Mouse (Mus musculus) granulocyte monocyte progenitor cell, adult 5-6 weeks (primary cell): ENCODE data around the gene C730034F03Rik. TPM values are rescaled to one million over a fixed set of nuclear protein-coding genes. Genes with fewer than 3 reads are reported as not detected.
A peak's percentile ranks its signal among the peaks of the same experiment; 100 is the strongest.
"Not testable (repeated sequence)": the region's sequence is repeated elsewhere in the genome, so short reads cannot be mapped to it uniquely, and the experiment has no call there.

Source experiments
- ATAC-seq: replicated peaks from 2 replicates; pipeline ENCODE4 v1.8.0; 2016; ENCODE audit warnings: mild to moderate bottlenecking, moderate TSS enrichment, inconsistent platforms; ENCODE audit not compliant: poor library complexity, severe bottlenecking
- total RNA-seq, 2 experiments: library from RNA; stranded (forward) in 1 of 2; stranded (reverse) in 1 of 2; fragments of 200-712, 200-1000 nt in 1 of 2; fragments of >200 nt in 1 of 2; fragmentation: Nextera tagmentation in 1 of 2; gene quantifications; 2 replicates each; pipeline ENCODE4 v1.2.3; 2014 to 2017

The C730034F03Rik gene
- total RNA-seq (2014; fragmentation: Nextera tagmentation) (not detected in 2 replicates), total RNA-seq (2017) (2.7 and 3.6 TPM in 2 replicates)

DNA sequence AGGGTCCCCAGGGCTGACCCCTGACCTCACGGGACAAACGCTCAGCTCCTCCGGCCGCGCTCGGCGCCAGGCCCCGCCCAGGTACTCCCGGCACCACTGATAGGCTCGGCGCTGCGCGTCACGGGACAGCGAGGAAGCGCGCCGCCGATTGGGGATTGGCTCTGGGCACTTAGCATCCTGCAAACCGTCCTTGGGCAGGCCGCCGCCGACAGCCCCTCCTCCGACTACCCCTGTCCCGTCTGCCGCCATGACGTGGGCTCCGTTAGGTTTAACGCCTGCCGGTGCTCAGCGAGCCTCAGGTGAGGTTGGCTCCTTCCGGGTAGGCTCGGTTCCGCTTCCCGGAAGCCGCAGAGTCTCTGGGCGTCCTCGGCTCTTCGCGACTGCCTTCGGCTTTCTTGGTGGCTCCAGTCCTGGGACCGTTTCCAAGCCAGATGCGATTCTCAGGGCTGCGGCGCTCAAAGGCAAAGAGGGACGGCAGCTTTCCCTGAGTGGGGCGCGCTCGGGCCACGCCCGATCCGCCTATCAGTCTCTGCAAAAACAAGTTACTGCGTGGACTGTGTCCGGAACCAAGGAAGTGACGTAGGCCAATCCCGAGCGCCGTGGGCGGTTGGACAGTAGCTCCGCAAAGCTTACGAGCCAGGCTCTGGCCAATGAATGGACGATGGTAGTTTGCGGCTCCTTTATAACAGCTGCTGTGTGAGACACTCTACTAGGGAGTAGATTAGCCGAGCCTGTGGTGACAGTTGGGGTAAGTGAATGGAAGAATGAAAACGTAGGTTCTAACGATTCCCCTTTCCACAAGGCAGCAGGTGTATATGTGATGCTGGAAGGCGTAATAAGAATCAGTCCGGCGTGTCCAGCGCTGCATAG lies at the start of gene C730034F03Rik, which contains the start of the genes Gm44502 and Chkb:
Gene C730034F03Rik, plus strand, starts transcription at position 238 of the 870 bp plus-strand sequence.
Gene Gm44502, minus strand, starts transcription at position 345 of the 870 bp plus-strand sequence.
Gene Chkb, minus strand, starts transcription at position 557 of the 870 bp plus-strand sequence.
- peak; percentile 83 for ATAC-seq

DNA sequence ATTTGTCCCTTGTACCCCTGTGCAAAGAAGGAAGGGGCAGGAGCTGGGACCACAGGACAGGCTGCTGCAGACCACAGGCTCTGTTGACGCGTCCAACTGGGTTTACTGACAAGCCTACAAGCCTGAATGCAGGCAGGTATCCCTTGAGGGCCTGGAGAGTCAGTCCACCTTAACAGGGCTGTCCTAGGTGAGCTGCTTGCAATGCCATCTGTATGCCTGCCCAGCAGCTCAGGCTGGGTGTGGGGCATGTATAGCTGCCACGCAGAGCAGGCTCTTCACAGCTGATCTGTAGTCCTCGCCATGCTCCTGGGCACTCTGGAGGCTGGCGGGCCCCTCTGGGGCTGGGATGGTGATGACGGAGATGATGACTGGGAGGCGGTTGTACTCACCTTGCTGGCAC lies 44.8 kb upstream of the C730034F03Rik start, which contains the start of gene Klhdc7b:
Gene Klhdc7b, plus strand, starts transcription at position 301 of the 400 bp plus-strand sequence.
- no peak for ATAC-seq

DNA sequence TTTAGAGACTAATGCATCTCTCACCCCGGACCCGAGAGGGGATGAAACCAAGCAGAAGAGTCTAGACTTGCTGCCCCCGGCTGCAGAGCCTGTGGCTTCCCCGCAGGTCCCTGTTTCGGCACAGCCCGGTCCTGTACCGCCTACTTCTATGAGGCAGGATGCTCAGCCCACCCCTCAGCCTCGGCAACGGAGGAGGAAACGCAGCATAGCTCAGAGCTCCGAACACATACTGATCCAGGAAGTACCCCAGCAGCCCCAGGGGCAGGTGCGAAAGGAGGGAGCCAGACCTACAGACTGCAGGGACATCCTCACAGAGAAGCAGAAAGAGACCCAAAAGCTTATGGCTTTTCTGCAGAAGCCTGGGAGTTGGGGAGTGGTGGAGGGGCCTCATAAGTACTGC lies 42.3 kb upstream of the C730034F03Rik start:
- no peak; the same call in 1 of the 2 replicates for ATAC-seq

DNA sequence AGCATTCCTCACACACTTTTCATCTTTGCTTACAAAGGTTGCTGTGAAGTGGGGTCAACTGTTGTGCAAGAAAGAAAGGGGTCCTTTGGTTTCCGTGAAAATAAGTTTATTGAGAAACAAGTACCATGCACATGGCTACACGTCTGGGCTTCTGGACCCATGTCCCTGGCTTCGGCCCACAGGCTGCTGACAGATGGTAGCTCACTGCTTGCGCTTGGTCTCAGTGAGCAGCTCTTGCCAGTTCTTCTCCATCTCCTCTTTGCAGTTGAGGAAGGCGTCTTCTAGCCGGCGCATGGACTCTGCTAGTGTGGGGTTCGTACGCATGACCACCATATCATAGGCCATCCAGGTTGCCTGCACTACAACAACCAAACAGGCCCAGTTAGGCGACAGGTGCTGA lies 39.3 kb upstream of the C730034F03Rik start:
- ATAC-seq = no peak

DNA sequence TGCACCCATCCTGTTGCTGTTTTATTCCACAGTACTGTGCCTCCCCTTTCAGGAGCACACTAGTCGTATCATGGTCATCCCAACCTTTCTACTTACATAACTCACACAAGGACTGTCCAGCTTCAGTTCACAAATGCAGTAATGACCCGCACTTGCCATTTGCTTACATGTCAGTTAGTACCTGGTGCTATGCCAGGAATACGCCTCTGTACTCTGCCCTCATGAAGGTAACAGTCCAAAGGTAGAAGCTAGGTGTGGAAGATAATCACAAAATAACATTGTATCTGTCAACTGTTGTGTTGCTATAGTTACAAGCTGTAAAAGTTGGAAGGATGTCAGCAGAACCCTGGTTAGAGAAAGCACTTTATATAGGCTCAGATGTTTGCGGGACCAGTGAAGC lies 32.5 kb upstream of the C730034F03Rik start:
- no peak for ATAC-seq

DNA sequence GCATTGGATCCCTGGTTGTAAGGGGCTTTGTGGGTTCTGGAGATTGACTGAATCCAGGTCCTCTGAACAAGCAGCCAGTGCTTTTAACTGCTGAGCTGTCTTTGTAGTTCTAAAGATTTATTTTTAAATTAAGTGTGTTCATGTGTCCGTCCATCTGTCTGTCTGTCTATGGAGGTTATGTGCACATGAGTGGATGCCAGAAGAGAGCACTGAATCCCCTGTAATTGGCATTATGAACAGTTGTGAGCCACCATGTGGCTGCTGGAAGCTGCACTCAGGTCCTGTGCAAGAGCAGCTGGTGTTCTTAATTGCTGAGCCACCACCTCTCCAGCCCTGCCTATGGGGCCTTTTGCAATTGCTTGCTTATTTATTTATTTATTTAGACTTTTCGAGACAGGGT lies 31.2 kb upstream of the C730034F03Rik start:
- no peak for ATAC-seq

DNA sequence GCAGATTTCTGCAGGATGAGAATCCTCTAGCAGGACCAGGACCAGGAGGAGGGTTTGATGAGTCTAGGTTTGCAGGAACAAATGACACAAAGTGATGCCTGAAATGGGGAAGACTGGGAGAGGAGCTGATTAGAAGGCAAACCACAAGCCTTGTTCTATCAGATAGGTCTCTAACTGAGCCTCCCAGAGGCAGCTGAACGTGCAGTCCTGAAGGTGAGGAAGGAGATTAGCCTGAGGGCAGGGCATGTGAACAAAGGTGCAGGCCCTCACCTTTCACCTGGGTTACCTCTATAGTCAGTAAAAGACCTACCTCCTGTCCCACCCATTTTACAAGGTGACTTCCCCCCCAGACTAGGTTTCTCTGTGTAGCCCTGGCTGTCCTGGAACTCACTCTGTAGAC lies 29.7 kb upstream of the C730034F03Rik start:
- ATAC-seq = no peak

DNA sequence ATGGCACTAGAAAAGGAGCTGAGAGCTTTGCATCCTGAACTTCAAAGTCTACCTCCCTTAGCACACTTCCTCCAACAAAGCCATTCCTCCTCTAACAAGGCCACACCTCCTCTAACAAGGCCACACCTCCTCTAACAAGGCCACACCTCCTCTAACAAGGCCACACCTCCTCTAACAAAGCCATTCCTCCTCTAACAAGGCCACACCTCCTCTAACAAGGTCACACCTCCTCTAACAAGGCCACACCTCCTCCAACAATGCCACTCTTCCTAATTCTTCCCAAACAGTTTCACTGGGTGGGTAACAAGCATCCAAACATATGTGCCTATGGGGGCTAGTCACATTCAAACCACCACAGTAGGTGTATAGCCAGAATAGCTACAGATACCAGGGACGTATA lies 26.9 kb upstream of the C730034F03Rik start:
- ATAC-seq = no peak

DNA sequence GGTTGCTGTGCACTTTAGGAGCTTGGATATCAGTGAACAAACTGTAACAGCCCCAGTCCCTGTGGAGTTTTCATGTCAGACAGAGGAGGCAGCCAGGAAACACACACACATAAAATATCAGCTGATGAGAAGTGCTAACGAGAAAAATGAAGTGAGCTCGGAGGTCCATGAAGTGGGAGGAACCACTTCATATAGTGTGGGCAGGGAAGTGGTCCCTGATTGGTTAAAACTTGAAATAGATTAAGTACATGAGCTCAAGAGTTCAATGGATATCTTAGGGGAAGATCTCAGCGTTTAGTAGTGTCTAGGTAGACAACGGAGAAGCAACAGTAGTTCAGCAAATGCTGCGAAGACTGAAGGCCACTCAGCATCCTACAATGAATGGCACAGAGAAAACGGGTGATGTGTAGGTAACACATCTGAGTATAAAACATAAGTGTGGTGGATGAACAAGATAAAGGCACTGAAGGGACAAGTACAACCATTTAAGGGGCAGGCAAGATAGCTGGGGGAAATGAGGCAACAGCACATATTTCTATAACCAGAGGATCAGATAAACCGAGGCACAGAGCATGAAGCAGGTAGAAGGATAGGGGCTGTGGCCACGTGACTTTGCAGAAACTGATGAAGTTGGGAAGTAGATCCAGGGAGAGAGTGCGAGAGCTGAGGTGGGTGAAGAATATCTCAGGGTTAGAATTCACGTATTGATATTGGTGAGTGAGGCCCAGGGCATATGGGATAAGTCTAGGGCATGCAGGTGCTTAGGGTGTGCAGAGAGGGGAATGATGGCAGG lies 24.4 kb upstream of the C730034F03Rik start:
- ATAC-seq = no peak

DNA sequence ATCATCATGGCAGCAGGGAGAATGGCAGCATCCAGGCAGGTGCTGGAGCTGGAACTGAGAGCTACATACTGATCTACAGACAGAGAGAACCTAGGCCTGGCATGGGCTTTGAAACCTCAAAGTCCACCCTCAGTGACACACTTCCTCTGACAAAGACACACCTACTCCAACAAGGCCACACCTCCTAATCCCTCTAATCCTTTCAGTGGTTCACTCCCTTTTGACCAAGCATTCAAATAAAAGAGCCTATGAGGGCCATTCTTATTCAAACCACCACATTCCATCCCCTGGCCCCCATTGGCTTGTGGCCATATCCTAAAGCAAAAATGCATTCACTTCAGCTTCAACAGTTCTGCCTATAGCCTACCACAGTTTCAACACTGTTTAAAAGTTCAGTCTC lies 22.7 kb upstream of the C730034F03Rik start:
- ATAC-seq = no peak

DNA sequence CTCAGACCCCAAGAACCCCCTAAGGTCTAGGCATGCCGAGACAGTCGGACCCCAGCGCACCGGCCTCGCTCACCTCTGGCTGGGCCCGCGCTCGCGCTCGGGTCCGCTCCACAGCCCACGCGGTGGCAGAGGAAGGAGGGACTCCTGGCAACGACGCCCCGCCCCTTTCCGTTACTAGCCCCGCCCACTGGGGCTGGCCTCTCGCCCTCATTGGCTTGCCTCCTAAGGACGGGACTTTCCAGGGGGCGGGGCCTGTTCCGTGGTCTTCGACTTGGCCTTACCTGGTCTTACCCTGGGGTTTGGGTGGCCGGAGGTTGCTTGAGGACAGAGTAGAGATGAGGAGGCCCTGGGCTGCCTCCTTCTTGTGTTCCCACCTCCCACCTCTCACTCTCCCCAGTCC lies 19.3 kb upstream of the C730034F03Rik start, which contains the start of gene Syce3:
Gene Syce3, minus strand, starts transcription at position 386 of the 400 bp plus-strand sequence.
- ATAC-seq = no peak

DNA sequence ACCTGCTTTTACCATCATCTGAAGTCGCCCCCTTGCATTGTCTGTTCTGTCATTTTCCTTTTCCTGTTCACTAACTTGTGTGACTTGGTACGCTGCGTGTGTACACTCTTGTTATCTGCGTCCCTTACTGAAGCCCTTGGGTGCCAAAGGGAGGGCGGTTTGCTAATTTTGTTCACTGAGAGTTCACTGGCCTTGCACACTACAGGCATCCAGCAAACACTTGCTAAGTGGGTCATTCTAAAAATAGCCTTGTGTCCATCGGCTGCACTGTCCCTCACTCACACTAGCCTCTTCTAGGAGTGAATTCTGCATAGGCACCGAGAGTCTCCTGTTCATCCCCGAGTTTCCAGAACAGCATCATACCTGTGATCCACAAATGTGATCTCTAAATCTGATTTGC lies 14.1 kb upstream of the C730034F03Rik start:
- ATAC-seq = no peak

DNA sequence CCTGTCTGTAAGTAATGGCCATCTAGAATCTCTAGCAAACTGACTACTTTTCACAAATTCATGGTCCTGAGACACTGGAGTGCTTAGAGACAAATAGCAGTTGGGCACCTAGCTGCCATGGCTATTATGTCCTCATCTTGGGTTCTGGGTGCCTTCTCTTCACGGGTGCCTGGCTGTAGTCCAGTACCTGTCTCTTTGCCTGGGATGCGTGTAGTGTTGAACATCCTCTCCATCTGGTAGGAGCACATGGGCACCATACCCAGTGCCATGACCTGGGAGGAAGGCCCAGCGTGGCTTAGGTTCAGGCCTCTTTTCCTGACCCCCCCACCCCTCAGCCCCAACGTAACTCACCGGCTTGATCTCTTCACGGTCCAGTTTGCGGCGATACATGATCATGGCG lies 7.5 kb upstream of the C730034F03Rik start:
- no peak for ATAC-seq

DNA sequence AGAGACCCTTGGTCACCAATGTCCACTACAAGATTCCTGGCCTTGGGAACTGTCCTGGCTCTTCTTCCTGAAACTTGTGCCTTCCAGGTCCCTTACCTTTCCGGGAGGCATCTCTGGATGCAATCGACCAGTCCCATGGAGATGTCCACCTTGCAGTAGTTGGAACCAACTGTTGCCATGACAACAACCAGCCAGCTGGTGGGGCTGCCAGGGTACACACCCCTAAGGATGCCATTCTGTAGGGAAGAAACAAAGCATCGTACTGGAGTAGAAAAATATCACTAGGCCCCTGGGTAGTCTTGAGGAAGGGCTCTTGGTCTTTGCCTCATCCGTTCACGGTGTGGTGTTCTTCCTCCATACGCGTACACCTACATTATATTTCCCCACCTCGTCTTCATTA lies 4.8 kb upstream of the C730034F03Rik start:
- no peak for ATAC-seq

DNA sequence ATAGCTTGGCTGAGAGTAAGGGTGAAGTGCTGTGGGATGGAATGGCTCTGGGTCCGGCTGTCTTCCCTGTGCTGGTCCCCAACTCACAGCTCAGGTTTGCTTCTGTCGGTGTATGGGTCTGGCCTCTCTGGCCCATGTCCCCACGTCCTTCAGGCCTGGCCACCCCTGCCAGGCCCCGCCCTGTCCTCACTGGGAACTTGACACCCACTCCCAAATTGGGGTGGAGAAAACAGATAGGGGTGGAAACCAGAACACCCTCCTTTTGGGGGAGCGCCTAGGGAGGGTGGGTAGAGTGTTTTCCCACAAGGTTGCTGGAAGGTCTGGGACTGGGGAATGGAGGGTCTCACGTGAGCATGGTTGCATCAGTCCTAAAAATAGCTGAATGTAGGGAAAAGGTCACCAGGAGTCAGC lies 3.7 kb upstream of the C730034F03Rik start, which contains the start of gene Cpt1b:
Gene Cpt1b, minus strand, starts transcription at position 153 of the 411 bp plus-strand sequence.
- ATAC-seq = no peak

DNA sequence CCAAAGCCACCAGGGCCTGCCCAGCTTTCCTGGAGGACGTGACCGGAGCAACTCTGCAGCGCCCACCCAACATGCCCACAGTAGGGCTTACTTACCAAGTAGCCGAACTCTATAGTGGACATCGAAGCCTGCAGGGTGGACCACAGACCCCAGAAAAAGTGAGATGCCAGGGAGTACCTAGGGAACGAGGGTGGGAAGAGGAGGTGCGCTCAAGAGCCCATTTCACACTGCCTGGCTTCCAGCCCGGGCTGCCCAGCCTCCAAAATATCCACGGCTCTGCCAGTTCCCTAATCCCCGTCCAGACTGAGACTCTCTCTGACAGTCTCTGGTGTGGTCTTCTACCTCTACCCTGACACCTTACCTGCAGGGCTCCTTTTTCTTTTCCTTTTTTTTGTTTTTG lies 2.7 kb upstream of the C730034F03Rik start:
- no peak for ATAC-seq

DNA sequence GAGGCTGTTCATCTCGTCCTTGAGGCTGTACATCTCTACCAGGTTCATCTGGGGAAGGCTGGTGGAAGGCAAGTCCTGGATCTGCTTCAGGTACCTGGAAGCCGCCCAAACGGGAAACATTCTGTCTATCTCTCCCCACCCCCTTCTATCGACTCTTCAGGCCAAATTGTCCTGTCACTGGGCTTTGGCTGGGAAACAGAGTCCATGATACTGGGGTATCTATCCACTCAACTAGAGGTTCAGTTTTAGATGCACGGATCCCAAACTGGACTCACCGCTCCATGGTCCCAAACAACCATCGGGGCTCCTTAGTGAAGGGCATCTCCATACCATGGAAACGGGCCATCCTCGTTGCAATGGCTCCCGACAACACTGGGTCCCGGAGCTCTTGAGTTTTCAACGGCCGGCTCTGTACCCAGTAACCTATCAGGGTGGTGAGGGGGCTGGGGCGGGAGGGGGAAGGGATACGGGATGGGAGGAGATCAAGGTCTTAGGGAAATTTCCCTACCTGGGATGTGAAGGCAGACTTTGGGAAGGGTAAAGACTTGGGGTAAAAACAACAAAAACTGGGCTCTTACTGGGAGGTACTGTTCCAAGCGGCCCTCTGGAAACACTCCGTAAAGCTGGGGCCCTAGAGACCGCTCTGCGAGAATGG lies 1.1 kb upstream of the C730034F03Rik start:
- ATAC-seq = no peak

DNA sequence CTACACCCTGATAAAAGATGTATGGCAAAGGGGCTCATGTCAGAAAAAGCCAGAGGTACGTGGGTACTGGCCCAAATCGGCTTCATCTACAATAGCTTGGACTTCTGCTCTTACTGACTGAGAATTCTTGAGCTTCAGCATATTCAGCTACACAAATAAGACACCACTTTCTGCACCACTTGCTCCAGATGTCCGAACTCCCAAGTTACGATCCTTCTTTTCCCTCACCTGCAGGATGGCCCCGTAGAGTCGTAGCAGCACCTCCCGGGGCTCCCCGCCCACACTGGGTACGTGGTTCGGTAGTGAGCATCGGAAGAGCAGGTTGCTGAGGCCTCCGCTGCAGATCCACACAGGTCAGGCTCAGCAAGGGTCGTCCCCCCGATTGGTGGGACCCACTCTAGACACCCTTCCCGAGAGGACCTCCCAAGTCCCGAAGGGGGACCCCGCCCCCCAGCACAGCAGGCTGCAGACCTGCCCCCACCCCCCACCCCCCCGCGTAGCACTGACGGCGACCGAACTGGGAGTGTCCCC lies 503 bp upstream of the C730034F03Rik start:
- no peak for ATAC-seq

DNA sequence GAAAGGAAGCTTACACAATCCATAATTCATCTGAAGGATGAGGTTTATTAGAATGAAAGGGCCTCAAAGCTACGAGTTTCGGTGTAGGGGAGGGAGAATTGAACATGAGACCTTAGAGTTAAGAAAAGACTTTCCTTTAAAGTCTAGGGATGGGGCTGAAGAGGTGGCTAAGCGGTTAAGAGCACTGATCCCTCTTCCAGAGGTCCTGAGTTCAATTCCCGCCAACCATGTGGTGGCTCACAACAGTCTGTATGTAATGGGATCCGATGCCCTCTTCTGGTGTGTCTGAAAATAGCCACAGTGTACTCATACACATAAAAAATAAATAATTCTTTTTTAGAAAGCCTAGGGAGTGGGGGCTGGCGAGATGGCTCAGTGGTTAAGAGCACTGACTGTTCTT lies 952 bp downstream of the C730034F03Rik start:
- ATAC-seq = no peak

DNA sequence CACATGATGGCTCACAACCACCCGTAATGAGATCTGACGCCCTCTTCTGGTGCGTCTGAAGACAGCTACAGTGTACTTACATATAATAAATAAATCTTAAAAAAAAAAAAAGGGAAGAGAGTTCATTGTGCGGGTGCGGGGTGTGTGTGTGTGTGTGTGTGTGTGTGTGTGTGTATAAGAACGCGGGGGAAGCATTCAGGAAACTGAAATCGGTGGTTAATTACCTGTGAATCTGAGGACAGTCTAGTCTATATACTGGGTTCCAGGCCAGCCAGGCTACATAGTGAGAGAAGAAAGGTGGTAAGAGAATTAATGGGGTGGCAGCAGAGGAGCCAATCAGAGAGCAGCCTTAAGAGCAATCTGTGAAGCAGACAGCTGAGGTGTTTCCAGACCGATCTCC lies 1.4 kb downstream of the C730034F03Rik start:
- ATAC-seq = not testable (repeated sequence)
